Mouse (Mus musculus) layer of hippocampus, adult 2 months (tissue): Measurements from ENCODE around the gene Atg2a. TPM values are rescaled to one million over a fixed set of nuclear protein-coding genes. Genes with fewer than 3 reads are reported as not detected.
A peak's percentile ranks its signal among the peaks of the same experiment; 100 is the strongest.

Experiments
- DNase-seq, 2 experiments: peaks; one replicate each; pipeline ENCODE4 v3.0.0; 2022; ENCODE audit warnings: low spot score in 2 of 2
- H3K27ac ChIP-seq: fragments of 200-600 bp; 2 replicates; pipeline ENCODE4 v1.8.1; 2022
- H3K4me3 ChIP-seq: fragments of 200-600 bp; 2 replicates; pipeline ENCODE4 v1.8.1; 2022; ENCODE audit warnings: mild to moderate bottlenecking
- CTCF ChIP-seq: fragments of 200-600 bp; conservative IDR thresholded peaks from 2 replicates; pipeline ENCODE4 v1.8.1; 2022; ENCODE audit warnings: antibody characterized with exemption, mild to moderate bottlenecking, moderate library complexity
- total RNA-seq, 2 experiments: library from RNA; stranded (reverse); gene quantifications; 2 replicates each; pipeline ENCODE4 v1.2.3; 2021

Gene Atg2a
- total RNA-seq, 2 experiments from 2014 or later = 32.5 to 39.0 TPM

DNA sequence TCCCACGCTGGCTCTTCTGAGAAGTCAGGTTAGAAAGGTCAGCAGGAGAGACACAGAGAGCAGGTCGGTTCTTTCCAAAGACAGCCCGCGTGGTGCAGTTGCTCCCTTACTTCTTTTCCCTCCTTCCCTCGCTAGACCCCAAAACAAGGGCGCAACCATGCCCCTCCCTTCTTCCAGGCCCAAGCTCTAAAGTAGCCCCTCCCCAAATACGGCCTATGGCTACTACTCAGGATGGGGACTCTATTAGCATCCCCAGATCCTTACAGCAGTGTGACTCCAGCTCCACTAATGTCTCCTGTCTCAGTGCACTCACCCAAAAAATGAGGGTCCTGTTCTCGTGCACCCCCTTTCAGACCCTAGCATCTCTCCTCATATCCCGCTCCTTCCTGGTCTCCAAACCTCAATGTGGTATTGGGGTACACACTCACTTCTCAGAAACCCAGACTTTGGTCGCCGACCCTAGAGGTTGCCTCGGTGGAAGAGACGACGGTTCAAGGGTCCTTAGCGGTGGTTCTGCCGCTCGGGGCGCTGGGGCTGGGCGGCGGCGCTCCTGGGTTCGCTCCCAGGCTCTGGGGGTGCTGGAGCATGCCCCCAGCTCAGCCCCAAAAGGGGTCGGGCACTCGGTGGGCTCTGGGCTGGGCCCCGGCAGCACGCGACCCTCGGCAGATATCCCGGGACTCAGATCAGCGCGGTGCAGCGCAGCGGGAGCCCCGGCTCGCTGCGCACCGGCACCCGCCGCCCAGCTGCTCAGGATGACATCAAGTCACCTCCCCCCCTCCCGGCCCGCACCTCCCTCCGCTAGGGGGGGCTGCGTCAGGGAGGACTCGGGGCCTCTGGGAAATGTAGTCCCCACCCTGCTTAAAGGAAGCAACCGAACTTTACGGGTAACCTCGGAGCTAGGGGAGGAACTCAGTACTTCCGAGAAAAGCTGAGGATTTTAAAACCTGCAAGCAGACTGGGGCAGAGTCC, 6.1 kb upstream of the Atg2a start, which contains the start of gene Ppp2r5b:
TSS of gene Ppp2r5b (minus strand) at position 789 of the 969 bp plus-strand sequence.
- TF ChIP-seq CTCF = peak; percentile 81
- peak within 1 kb of the TSS; percentile 89 for H3K4me3 ChIP-seq
- DNase-seq = peak; percentile 96
- H3K27ac ChIP-seq = peak within 1 kb of the TSS; percentile 99

DNA sequence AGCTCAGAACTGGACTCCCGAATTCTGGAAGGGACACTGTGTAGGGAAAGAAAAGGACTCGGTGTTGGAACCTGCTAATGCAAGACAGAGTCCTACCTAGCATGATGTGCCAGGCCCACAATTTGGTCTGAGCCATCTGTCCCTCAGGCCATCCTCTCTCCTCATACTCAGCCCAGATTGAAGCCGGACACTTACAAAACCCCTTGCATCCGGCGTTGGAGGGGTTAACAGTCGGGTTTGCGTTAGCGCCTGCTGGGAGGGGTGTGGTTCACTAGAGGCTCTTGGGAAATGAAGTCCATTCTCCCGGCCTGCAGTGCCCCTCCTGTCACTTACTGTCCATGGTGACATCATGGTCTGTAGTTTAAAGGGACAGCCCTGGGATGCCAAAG, 5.4 kb upstream of the Atg2a start:
- peak; percentile 91 to 94 for DNase-seq
- Histone ChIP-seq H3K4me3 (peak overlapping the region; percentile 89), H3K27ac (peak overlapping the region; percentile 99)
- TF ChIP-seq CTCF = no peak

DNA sequence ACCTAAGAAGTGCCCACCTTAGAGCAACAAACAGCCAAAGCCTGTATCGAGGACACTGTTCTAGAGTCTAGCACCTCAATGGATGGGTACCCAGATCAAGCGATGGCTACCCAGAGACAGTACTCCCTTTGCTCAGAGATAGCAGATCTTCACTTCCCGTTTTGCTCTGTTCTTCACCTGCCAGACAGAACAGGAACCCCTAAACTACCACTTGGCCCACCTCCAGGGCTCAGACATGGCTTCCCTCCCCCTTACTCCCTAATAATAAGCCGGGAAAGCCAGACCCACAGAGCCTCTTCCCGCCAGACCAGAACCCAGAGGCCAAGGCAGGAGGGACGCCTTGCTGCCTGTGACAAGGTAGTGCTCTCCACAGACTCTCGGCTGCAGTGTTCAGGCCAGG, 4.6 kb upstream of the Atg2a start:
- no peak for DNase-seq
- H3K27ac ChIP-seq = peak overlapping the region; percentile 99; the same call in 1 of the 2 replicates
- H3K4me3 ChIP-seq = no peak overlapping the region
- TF ChIP-seq CTCF = no peak

DNA sequence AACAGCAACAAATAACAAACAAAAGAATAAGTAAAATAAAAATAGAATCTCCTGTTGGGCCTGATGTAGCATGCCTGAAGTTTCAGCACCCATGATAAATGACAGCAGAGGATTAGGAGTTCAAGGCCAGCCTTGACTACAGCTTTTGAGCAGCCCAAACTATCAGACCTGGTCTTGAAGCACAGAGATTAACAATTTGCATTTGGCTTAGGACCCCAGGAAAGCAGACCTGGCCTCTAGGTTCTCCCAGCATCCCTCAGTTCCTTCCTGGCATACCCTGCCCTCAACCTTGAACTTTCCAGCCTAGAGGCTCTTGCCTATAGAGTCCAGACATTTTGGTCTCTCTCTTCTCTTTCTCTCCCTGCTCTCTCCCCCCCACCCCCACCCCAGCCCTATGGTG, 2.7 kb upstream of the Atg2a start:
- DNase-seq = no peak
- Histone ChIP-seq H3K4me3 (no peak overlapping the region), H3K27ac (no peak overlapping the region)
- TF ChIP-seq CTCF = no peak

DNA sequence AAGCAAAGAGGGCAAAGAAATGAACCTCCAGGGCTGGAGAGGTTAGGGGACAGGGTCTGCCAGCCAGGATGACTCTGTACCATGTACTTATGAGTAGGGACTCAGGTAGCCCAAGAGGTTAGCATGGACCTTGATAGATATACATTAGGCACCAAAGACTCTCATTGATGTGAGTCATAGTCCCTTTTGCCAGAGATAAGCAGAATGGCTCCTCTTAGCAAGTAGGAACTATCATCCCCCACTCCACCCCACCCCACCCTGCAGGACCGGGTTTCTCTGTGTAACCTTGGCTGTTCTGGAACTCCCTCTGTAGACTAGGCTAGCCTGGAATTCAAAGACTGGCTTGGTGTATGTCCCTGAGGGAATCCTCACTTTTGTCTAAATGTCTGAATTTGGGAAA, 1.3 kb upstream of the Atg2a start:
- TF ChIP-seq CTCF = no peak
- Histone ChIP-seq H3K27ac (no peak overlapping the region), H3K4me3 (no peak overlapping the region)
- no peak for DNase-seq

DNA sequence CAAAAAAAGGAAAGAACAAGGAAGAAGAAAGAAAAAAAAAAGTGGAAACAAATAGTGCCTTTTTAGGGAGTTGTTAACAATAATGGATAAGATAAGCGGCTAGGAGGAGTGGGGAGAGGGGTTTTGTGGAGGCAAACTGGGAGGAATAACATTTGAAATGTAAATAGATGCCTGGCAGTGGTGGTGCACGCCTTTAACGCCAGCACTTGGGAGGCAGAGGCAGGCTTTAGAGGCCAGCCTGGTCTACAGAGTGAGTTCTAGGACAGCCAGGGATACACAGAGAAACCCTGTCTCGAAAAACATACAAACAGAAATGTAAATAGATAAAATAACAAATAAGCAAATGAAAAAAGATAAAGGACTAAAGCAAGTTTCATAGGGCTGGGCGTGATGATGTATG, 743 bp upstream of the Atg2a start:
- H3K4me3 ChIP-seq = no peak overlapping the region; the same call in 1 of the 2 replicates
- H3K27ac ChIP-seq = peak overlapping the region; percentile 58; the same call in 1 of the 2 replicates
- DNase-seq = no peak
- TF ChIP-seq CTCF = no peak

DNA sequence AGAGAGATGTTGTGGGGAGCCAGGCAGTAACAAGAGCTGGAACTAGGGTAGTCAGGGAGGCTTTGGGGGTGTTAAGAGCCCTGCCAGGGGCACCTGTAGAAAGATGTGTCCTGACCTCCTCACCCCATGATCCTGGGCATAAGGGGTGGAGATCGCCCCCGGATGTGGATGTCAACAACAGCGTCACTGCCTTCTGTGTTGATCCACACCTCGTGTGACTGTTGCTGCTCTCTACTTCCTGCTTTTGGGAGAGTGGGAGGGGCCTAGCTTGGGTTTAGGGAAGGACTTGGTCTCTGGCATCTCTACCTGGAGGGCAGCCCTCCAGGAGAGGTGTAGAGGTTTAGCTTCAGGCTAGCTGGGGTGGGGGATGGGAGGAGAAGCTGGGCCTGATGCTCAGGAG, 813 bp downstream of the Atg2a start:
- TF ChIP-seq CTCF = no peak
- peak overlapping the region; percentile 93 for H3K27ac ChIP-seq
- no peak for DNase-seq
- peak overlapping the region; percentile 95 for H3K4me3 ChIP-seq

DNA sequence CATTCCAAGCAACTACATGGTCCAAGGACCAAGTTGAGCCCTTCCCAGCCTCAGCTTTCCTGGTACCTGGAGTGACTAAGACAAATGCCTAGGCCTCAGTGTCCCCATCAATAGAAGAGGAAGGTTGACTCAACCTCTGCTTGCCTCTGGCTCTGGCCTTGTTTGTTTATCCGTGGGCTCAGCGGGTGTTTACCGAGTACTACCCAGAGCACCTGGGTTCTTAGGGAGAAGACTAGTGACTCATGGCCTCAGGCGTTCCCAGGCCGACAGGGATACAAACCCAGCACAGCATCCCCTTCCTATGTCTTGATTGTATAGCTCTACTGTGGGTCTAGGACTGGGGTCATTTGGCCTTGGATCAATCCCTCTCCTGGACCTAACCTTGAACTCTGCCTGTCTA, 1.8 kb downstream of the Atg2a start:
- Histone ChIP-seq H3K4me3 (no peak overlapping the region), H3K27ac (no peak overlapping the region)
- no peak for TF ChIP-seq CTCF
- no peak for DNase-seq

DNA sequence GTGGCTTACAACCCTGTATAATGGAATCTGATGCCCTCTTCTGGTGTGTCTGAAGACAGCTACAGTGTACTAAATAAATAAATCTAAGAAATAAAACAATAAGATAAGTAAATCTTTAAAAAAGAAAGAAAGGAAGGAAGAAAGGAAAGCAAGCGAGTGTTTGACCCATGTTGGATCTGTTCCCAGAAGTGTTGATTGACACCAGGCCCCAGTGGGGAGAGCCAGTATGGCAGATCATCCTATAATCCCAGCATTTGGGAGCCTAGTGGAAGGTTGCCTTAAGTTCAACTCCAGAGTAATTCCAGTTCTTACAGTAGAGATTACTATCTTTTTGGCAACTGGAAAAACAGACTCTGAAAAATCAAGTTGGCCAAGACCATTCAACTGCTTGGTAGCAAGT, 4.3 kb downstream of the Atg2a start:
- no peak overlapping the region for H3K27ac ChIP-seq
- peak; percentile 18; the same call in 1 of the 2 replicates for TF ChIP-seq CTCF
- no peak for DNase-seq
- no peak overlapping the region for H3K4me3 ChIP-seq

DNA sequence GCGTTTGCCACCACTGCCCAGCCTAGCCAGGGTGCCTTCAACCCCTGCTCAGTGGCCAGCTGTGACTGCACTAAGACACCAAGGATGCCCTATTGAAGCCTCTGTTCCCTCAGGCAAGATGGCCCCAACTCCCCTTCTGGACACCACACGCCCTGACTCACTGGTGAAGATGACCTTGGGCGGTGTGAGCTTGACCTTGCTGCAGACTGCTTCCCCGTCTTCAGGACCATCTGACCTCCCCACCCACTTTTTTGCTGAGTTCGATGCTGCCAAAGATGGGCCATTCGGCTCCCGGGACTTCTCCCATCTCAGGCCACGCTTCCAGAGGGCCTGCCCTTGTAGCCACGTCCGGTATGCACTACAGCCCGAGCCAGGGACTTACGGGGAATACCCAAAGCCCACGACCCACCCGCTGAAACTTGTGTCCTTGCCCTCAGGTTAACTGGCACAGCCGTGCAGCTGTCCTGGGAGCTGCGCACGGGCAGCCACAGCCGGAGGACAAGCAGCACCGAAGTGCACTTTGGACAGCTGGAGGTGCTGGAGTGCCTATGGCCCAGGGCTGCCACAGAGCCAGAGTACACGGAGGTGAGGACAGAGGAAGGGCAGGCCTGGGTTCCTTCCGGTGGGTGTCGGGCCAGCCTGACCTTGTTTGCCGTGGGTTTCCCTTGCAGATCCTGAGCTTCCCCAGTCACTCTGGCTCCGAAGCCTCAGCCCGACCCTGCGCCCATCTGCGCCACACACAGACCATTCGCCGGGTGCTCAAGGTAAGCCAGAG, 6.2 kb downstream of the Atg2a start:
- Histone ChIP-seq H3K4me3 (no peak overlapping the region), H3K27ac (no peak overlapping the region)
- no peak for DNase-seq
- TF ChIP-seq CTCF = no peak

DNA sequence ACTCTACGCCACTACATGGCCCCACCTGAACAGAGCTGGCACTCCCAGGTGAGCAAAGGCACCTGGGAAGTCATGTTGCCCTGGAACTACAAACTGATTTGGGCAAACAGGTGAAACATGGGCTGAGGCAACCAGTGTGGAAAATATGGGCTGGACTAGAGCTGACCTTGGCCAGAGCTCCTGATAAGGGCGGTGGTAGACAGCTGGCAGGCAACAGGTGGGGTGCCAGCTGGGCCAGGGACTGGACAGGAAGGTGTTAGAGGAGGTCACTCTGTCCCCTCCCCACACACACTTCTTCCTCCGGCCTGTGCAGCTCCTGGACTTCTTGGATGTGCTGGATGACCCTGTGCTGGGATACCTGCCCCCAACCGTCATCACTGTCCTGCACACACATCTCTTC, 11.6 kb downstream of the Atg2a start:
- TF ChIP-seq CTCF = no peak
- no peak overlapping the region for H3K27ac ChIP-seq
- H3K4me3 ChIP-seq = no peak overlapping the region
- no peak for DNase-seq

DNA sequence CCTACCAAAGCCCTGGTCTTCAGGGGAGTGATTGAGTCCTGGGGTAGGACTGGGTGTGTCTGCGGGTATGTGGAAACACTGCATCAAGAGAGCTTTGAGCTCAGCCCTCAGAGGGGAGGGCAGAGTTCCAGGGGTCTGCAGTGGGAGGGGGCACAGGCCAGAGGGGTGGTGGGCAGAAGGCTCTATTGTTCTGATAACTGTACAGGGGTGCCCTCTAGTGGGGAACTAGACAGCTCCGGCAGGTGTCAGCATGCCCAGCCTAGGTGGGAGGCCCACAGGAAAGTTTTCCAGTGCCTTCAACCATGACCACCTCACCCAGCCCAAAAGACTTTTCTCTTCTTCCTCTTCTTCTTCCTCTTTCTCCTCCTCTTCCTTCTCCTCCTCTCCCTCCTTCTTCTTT, 19.0 kb downstream of the Atg2a start:
- no peak for DNase-seq
- peak; percentile 65 for TF ChIP-seq CTCF

DNA sequence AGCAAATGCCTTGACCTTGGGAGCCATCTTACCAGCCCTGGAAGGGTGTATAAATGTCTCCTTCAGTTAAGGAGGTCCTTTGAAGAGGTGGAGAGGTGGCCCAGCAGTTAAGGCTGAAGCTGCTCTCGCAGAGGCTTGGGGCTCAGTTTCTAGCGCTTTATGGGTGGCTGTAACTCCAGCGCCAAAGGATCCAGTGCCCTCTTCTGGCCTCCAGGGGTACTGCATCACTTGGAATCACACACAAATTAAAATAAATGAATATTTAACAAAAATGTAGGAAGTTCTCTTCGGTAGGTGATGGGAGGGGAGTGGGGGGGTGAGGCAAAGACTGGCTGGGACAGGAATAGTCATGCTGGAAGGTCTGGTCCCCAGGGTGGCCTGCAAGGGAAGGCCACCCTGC, 19.5 kb downstream of the Atg2a start:
- no peak for DNase-seq
- Histone ChIP-seq H3K27ac (no peak overlapping the region), H3K4me3 (no peak overlapping the region)
- peak; percentile 60 for TF ChIP-seq CTCF

More for the DNA sequence above, 19.0 kb downstream of the Atg2a start:
- no peak overlapping the region for H3K27ac ChIP-seq
- no peak overlapping the region for H3K4me3 ChIP-seq

DNA sequence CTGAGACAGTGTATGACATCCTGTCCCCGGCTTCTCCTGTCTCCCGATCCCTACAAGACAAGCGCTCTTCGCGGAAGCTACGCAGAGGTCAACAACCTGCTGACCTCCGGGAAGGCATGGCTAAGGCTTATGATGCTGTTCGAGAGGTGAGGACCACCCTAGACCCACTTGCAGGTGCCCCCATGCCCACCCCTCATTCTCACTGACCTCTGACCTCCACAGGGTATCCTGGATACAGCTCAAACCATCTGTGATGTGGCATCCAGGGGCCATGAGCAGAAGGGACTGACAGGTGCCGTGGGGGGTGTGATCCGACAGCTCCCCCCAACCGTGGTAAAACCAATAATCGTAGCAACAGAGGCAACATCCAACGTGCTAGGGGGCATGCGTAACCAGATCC, 19.9 kb downstream of the Atg2a start:
- no peak for TF ChIP-seq CTCF
- DNase-seq = no peak
- Histone ChIP-seq H3K27ac (no peak overlapping the region), H3K4me3 (no peak overlapping the region)
